Mouse (Mus musculus) urinary bladder, postnatal 10 days (tissue): Measurements from ENCODE around the gene Gsk3b.
"Not testable (repeated sequence)": the region's sequence is repeated elsewhere in the genome, so short reads cannot be mapped to it uniquely, and the experiment has no call there.

ENCODE experiments used
- DNase-seq: peaks from one replicate; pipeline ENCODE4 v3.0.0; 2022; ENCODE audit warnings: low spot score

Gene Gsk3b

GRCm38 (mm10) chr16:38105453-38105852, 16.7 kb downstream of the Gsk3b start:
- no peak for DNase-seq

- no peak for DNase-seq
Measured at GRCm38 (mm10) chr16:38106542-38106941, 17.7 kb downstream of the Gsk3b start.

- DNase-seq, result no peak
Measured at GRCm38 (mm10) chr16:38110001-38110400, 21.2 kb downstream of the Gsk3b start.

- no peak for DNase-seq
Measured at GRCm38 (mm10) chr16:38110575-38110974, 21.8 kb downstream of the Gsk3b start.

GRCm38 (mm10) chr16:38114074-38114473, 25.3 kb downstream of the Gsk3b start:
- no peak for DNase-seq

- DNase-seq, result not testable (repeated sequence)
Measured at GRCm38 (mm10) chr16:38117909-38118308, 29.1 kb downstream of the Gsk3b start.

- DNase-seq, result no peak
Measured at GRCm38 (mm10) chr16:38118723-38119122, 29.9 kb downstream of the Gsk3b start.

GRCm38 (mm10) chr16:38119286-38119685, 30.5 kb downstream of the Gsk3b start:
- DNase-seq, result no peak

- DNase-seq, result no peak
Measured at GRCm38 (mm10) chr16:38129171-38129570, 40.4 kb downstream of the Gsk3b start.

- no peak for DNase-seq
Measured at GRCm38 (mm10) chr16:38131041-38131440, 42.2 kb downstream of the Gsk3b start.

- no peak for DNase-seq
Measured at GRCm38 (mm10) chr16:38131756-38132155, 43.0 kb downstream of the Gsk3b start.

- no peak for DNase-seq
Measured at GRCm38 (mm10) chr16:38132210-38132609, 43.4 kb downstream of the Gsk3b start.

GRCm38 (mm10) chr16:38137296-38137695, 48.5 kb downstream of the Gsk3b start:
- DNase-seq, result no peak

- no peak for DNase-seq
Measured at GRCm38 (mm10) chr16:38144898-38145297, 56.1 kb downstream of the Gsk3b start.

GRCm38 (mm10) chr16:38150555-38150954, 61.8 kb downstream of the Gsk3b start:
- no peak for DNase-seq

- no peak for DNase-seq
Measured at GRCm38 (mm10) chr16:38157854-38158622, 69.2 kb downstream of the Gsk3b start.

GRCm38 (mm10) chr16:38162019-38162418, 73.2 kb downstream of the Gsk3b start:
- DNase-seq, result no peak

- DNase-seq, result no peak
Measured at GRCm38 (mm10) chr16:38164811-38165591, 76.2 kb downstream of the Gsk3b start.

GRCm38 (mm10) chr16:38168971-38169370, 80.2 kb downstream of the Gsk3b start:
- DNase-seq, result no peak

- no peak for DNase-seq
Measured at GRCm38 (mm10) chr16:38179150-38179549, 90.3 kb downstream of the Gsk3b start.

GRCm38 (mm10) chr16:38181421-38181820, 92.6 kb downstream of the Gsk3b start:
- DNase-seq, result no peak

GRCm38 (mm10) chr16:38184657-38185269, 96.0 kb downstream of the Gsk3b start:
- DNase-seq, result no peak

- DNase-seq, result no peak
Measured at GRCm38 (mm10) chr16:38189952-38190351, 101.2 kb downstream of the Gsk3b start.
